Mouse (Mus musculus): ENCODE data around the gene Il1rapl1. TPM values are rescaled to one million over a fixed set of nuclear protein-coding genes. Genes with fewer than 3 reads are reported as not detected.

Gene Il1rapl1
- total and polyA plus RNA-seq, 2 experiments from 2014 or later: 4.6 to 9.7 TPM

- Histone ChIP-seq H3K9ac (replicated peaks; ENCODE audit: low read length, poor library complexity, severe bottlenecking) (no peak overlapping the region), H3K27me3 (ENCODE audit: insufficient read depth, low read length) (no peaks in the 10 kb centered on the region), H3K36me3 (ENCODE audit: insufficient read depth, low read length) (no peaks in the 10 kb centered on the region), H3K4me3 (ENCODE audit: low read depth, low read length) (no peak overlapping the region), H3K4me1 (ENCODE audit: insufficient read depth, low read length) (no peaks in the 10 kb centered on the region), H3K27ac (ENCODE audit: low read depth, low read length) (no peak overlapping the region), H3K4me2 (ENCODE audit: low read depth, low read length, poor library complexity, severe bottlenecking) (no peak overlapping the region), H3K9me3 (ENCODE audit: low read length) (no peaks in the 10 kb centered on the region)
- ATAC-seq (ENCODE audit: low FRiP score) (no peak), DNase-seq (ENCODE audit: low spot score) (no peak)
- TF ChIP-seq CTCF (IDR thresholded peaks at IDR 0.05): no peak
- WGBS: 22% methylated on average over 1 of the region's 1 CpGs
These were observed 307.7 kb downstream of the Il1rapl1 start for GRCm38 (mm10) chrX:87807717-87808116.

- Histone ChIP-seq H3K27me3 (ENCODE audit: insufficient read depth, low read length) (no peaks in the 10 kb centered on the region), H3K27ac (ENCODE audit: low read depth, low read length) (no peak overlapping the region), H3K9ac (replicated peaks; ENCODE audit: low read length, poor library complexity, severe bottlenecking) (no peak overlapping the region), H3K4me2 (ENCODE audit: low read depth, low read length, poor library complexity, severe bottlenecking) (no peak overlapping the region), H3K4me1 (ENCODE audit: insufficient read depth, low read length) (no peaks in the 10 kb centered on the region), H3K36me3 (ENCODE audit: insufficient read depth, low read length) (no peaks in the 10 kb centered on the region), H3K9me3 (ENCODE audit: low read length) (no peaks in the 10 kb centered on the region), H3K4me3 (ENCODE audit: low read depth, low read length) (no peak overlapping the region)
- no peak for ATAC-seq (ENCODE audit: low FRiP score)
- no peak for DNase-seq (ENCODE audit: low spot score)
- no peak for TF ChIP-seq CTCF (IDR thresholded peaks at IDR 0.05)
These were observed 322.4 kb downstream of the Il1rapl1 start for GRCm38 (mm10) chrX:87793011-87793410.

DNA sequence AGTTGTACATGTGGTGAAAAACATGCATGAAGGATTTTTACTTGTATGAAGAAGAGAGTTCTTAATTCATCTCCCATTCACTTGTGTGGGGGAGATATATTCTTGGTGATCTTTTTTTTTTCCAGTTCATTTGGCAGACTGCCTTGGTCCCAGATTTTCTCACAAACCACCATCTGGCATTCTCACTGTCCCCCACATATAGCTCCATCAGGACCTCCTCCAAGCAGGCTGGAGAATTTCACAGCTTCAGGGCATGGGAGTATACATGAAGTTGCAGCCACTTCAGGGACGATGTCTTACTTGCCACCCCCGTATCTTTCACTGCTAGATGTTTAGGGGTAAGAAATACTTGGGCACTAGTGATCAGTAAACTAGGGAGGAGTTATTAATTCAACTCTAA, 404.9 kb downstream of the Il1rapl1 start:
- Histone ChIP-seq H3K9me3 (ENCODE audit: low read length) (no peaks in the 10 kb centered on the region), H3K4me1 (ENCODE audit: insufficient read depth, low read length) (no peaks in the 10 kb centered on the region), H3K36me3 (ENCODE audit: insufficient read depth, low read length) (no peaks in the 10 kb centered on the region), H3K4me3 (ENCODE audit: low read depth, low read length) (no peak overlapping the region), H3K9ac (replicated peaks; ENCODE audit: low read length, poor library complexity, severe bottlenecking) (no peak overlapping the region), H3K27me3 (ENCODE audit: insufficient read depth, low read length) (no peaks in the 10 kb centered on the region), H3K27ac (ENCODE audit: low read depth, low read length) (no peak overlapping the region), H3K4me2 (ENCODE audit: low read depth, low read length, poor library complexity, severe bottlenecking) (no peak overlapping the region)
- no peak for ATAC-seq (ENCODE audit: low FRiP score)
- 72% methylated on average over 2 of the region's 2 CpGs for WGBS
- TF ChIP-seq CTCF (IDR thresholded peaks at IDR 0.05): no peak
- peak; percentile 48 for DNase-seq (ENCODE audit: low spot score)

DNA sequence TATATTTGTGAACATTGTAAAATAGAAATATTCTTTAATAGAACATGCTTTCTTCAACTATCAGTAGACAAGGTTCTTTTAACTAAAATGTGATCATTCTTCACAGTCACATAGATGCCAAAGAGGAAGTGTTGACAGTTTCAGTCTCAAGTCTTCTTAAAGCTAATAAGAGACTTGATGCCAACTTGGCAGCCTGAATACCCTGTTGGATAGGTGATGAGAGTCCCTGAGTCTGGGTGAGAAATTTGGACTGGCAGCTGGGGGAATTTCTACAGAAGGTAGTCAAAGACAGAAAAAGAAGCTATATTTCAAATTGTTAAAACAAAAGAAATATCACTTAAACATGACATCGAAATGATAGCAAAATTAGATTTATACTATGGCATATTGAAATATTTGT, 451.6 kb downstream of the Il1rapl1 start:
- Histone ChIP-seq H3K27me3 (ENCODE audit: insufficient read depth, low read length) (no peaks in the 10 kb centered on the region), H3K4me2 (ENCODE audit: low read depth, low read length, poor library complexity, severe bottlenecking) (no peak overlapping the region), H3K9me3 (ENCODE audit: low read length) (no peaks in the 10 kb centered on the region), H3K4me3 (ENCODE audit: low read depth, low read length) (no peak overlapping the region), H3K36me3 (ENCODE audit: insufficient read depth, low read length) (no peaks in the 10 kb centered on the region), H3K27ac (ENCODE audit: low read depth, low read length) (no peak overlapping the region), H3K9ac (replicated peaks; ENCODE audit: low read length, poor library complexity, severe bottlenecking) (no peak overlapping the region), H3K4me1 (ENCODE audit: insufficient read depth, low read length) (no peaks in the 10 kb centered on the region)
- DNase-seq (ENCODE audit: low spot score): peak; percentile 4
- no peak for TF ChIP-seq CTCF (IDR thresholded peaks at IDR 0.05)
- 90% methylated on average over 1 of the region's 1 CpGs for WGBS
- ATAC-seq (ENCODE audit: low FRiP score): no peak

DNA sequence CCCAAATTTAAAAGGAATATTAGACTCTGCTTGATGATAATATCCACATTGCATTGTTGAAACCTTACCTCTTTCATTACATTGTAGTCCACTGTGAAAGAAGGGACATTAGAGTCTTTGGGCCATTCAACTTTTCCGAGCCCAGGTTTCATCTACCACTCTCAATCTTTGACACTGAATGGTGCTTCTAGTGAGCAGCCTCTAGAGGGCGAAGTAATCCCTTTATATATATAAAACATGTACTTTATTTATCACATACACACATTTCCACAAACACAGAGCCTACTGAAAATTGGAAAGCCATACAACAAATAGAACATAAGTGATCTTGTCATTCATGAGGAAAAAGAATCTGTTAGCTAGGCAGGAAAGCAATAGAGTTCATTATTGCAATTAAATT, 459.8 kb downstream of the Il1rapl1 start:
- Histone ChIP-seq H3K9me3 (ENCODE audit: low read length) (no peaks in the 10 kb centered on the region), H3K4me1 (ENCODE audit: insufficient read depth, low read length) (no peaks in the 10 kb centered on the region), H3K27me3 (ENCODE audit: insufficient read depth, low read length) (no peaks in the 10 kb centered on the region), H3K27ac (ENCODE audit: low read depth, low read length) (no peak overlapping the region), H3K36me3 (ENCODE audit: insufficient read depth, low read length) (no peaks in the 10 kb centered on the region), H3K9ac (replicated peaks; ENCODE audit: low read length, poor library complexity, severe bottlenecking) (no peak overlapping the region), H3K4me2 (ENCODE audit: low read depth, low read length, poor library complexity, severe bottlenecking) (no peak overlapping the region), H3K4me3 (ENCODE audit: low read depth, low read length) (no peak overlapping the region)
- peak; percentile 5 for DNase-seq (ENCODE audit: low spot score)
- no peak for ATAC-seq (ENCODE audit: low FRiP score)
- WGBS: 26% methylated on average over 2 of the region's 2 CpGs
- peak; percentile 34; the same call in 1 of the 2 replicates for TF ChIP-seq CTCF (IDR thresholded peaks at IDR 0.05)

- H3K4me1 ChIP-seq (ENCODE audit: insufficient read depth, low read length): no peaks in the 10 kb centered on the region
- peak; percentile 58 for TF ChIP-seq CTCF (IDR thresholded peaks at IDR 0.05)
- H3K27ac ChIP-seq (ENCODE audit: low read depth, low read length): no peak overlapping the region
- no peaks in the 10 kb centered on the region for H3K36me3 ChIP-seq (ENCODE audit: insufficient read depth, low read length)
- DNase-seq (ENCODE audit: low spot score) (peak; percentile 14), ATAC-seq (ENCODE audit: low FRiP score) (no peak)
- no peak overlapping the region for H3K4me2 ChIP-seq (ENCODE audit: low read depth, low read length, poor library complexity, severe bottlenecking)
- H3K9me3 ChIP-seq (ENCODE audit: low read length): no peaks in the 10 kb centered on the region
- H3K9ac ChIP-seq (replicated peaks; ENCODE audit: low read length, poor library complexity, severe bottlenecking): no peak overlapping the region
- no peak overlapping the region for H3K4me3 ChIP-seq (ENCODE audit: low read depth, low read length)
- H3K27me3 ChIP-seq (ENCODE audit: insufficient read depth, low read length): no peaks in the 10 kb centered on the region
These were observed 514.5 kb downstream of the Il1rapl1 start for GRCm38 (mm10) chrX:87600914-87601313.

GRCm38 (mm10) chrX:87507997-87508396, 607.4 kb downstream of the Il1rapl1 start:
- no peak for ATAC-seq (ENCODE audit: low FRiP score)
- Histone ChIP-seq H3K27ac (ENCODE audit: low read depth, low read length) (no peak overlapping the region), H3K36me3 (ENCODE audit: insufficient read depth, low read length) (no peaks in the 10 kb centered on the region), H3K4me2 (ENCODE audit: low read depth, low read length, poor library complexity, severe bottlenecking) (no peak overlapping the region), H3K27me3 (ENCODE audit: insufficient read depth, low read length) (no peaks in the 10 kb centered on the region), H3K9ac (replicated peaks; ENCODE audit: low read length, poor library complexity, severe bottlenecking) (no peak overlapping the region), H3K4me3 (ENCODE audit: low read depth, low read length) (no peak overlapping the region), H3K9me3 (ENCODE audit: low read length) (no peaks in the 10 kb centered on the region), H3K4me1 (ENCODE audit: insufficient read depth, low read length) (no peaks in the 10 kb centered on the region)
- no peak for TF ChIP-seq CTCF (IDR thresholded peaks at IDR 0.05)
- DNase-seq (ENCODE audit: low spot score): no peak
